Mouse (Mus musculus) kidney, embryonic 16.5 days (tissue): ENCODE results near the gene Tefm. TPM values are rescaled to one million over a fixed set of nuclear protein-coding genes. Genes with fewer than 3 reads are reported as not detected.

ENCODE experiments used
- ATAC-seq: fragments of 200-750 bp; cut with Nextera tagmentation; 2 replicates; pipeline ENCODE4 v1.8.0; 2017; ENCODE audit warnings: moderate TSS enrichment; ENCODE audit not compliant: low FRiP score, low TSS enrichment
- H3K27ac ChIP-seq: fragments of 300-500 bp; sonication (generic); 2 replicates; pipeline ENCODE4 v1.5.1; 2014; ENCODE audit warnings: low read length
- H3K27me3 ChIP-seq: fragments of 300-500 bp; sonication (generic); 2 replicates; pipeline ENCODE4 v1.6.1; 2014; ENCODE audit warnings: low read length, control low read depth, mixed read lengths; ENCODE audit not compliant: insufficient read depth
- H3K36me3 ChIP-seq: fragments of 300-500 bp; sonication (generic); 2 replicates; pipeline ENCODE4 v1.6.1; 2014; ENCODE audit warnings: low read length, control low read depth, mixed read lengths; ENCODE audit not compliant: insufficient read depth
- H3K4me1 ChIP-seq: fragments of 300-500 bp; sonication (generic); 2 replicates; pipeline ENCODE4 v1.6.1; 2014; ENCODE audit warnings: low read length, control low read depth, mixed read lengths; ENCODE audit not compliant: insufficient read depth
- H3K4me2 ChIP-seq: fragments of 300-500 bp; sonication (generic); replicated peaks from 2 replicates; pipeline ENCODE4 v1.6.1; 2014; ENCODE audit warnings: low read depth, low read length
- H3K4me3 ChIP-seq: fragments of 300-500 bp; sonication (generic); 2 replicates; pipeline ENCODE4 v1.5.1; 2014; ENCODE audit warnings: mild to moderate bottlenecking, low read length
- H3K9ac ChIP-seq: fragments of 300-500 bp; sonication (generic); replicated peaks from 2 replicates; pipeline ENCODE4 v1.6.1; 2014; ENCODE audit warnings: low read length
- H3K9me3 ChIP-seq: fragments of 300-500 bp; sonication (generic); 2 replicates; pipeline ENCODE4 v1.6.1; 2016; ENCODE audit warnings: low read length, control low read depth
- WGBS: fragments of 180-500 bp; shearing (Covaris S2); extraction: QIAGEN DNeasy Blood & Tissue Kit; methylation state at CpG from one replicate; pipeline ENCODE4 v1.1.7; 2014; 5-methylcytosine and 5-hydroxymethylcytosine counted together
- polyA plus RNA-seq: library from polyadenylated mRNA; unstranded; fragments of >200 nt; fragmentation: Nextera tagmentation; extraction: Ambion mirVana; gene quantifications from 2 replicates; pipeline ENCODE4 v1.2.1, GENCODE M21; 2015

Tefm gene
- polyA plus RNA-seq, 1 experiment from 2014 or later, result 35.0 TPM

GRCm38 (mm10) chr11:80176911-80177895 is 35.2 kb upstream of the Tefm start:
- Histone ChIP-seq H3K27me3 (no peaks in the 10 kb centered on the region), H3K36me3 (no peaks in the 10 kb centered on the region), H3K4me2 (no peak overlapping the region), H3K4me3 (no peak overlapping the region), H3K9ac (no peak overlapping the region), H3K9me3 (no peaks in the 10 kb centered on the region), H3K27ac (no peak overlapping the region), H3K4me1 (no peaks in the 10 kb centered on the region)
- WGBS, result 79% methylated on average over 11 of the region's 11 CpGs
- no peak for ATAC-seq

DNA sequence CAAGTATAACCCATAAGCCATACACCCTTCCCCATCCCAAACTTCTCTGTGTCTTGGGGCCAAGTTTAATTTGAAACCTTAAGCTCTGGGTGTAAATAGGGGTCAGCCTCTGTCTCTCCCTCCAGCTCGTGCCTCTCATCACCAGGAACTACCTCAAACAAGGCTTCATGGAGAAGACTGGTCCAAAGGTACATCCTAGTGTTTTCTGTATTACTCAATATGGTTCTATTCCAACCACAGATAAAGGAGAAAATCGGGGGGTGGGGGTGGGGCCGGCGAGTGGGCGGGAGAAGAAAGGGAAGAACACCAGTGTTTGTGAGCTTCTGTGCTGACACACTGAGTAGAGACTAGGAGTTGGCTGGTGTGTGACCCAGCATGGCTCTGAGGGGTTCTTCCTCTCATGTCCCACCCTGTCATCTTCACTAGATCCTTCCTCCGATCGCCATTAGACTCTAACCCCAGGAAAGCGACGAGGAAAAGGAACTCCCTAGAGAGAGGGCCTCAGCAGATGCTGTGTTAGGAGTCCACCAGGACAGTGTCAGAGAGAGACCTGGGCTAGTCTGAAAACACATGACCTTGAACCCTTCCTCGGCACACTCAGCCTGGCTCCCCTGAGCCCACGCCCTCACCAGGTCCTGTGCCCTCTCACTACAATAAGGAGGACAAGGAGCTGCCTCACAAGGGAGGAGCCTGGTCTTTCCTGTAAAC is 32.1 kb upstream of the Tefm start:
- WGBS, result 81% methylated on average over 11 of the region's 11 CpGs
- no peak overlapping the region for H3K4me2 ChIP-seq

DNA sequence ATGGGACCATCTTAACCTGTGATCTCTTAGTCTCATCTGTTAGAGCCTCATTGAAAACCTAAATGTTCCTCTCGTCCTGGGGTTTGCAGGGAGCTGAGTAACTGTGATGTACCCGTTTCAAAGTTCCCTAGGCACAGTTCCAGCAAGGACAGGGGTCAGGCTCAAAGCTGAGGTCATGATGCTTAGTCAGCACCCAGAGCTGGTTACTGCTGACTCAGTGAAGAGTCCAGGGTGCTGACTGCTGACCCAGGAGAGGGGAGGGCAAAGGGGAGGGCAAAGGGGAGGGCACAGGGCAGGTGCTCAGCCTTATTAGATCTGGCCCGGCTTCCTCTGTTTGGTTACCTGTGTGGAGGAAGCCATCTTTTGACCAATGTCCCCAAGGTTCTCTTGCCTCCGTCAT is 29.9 kb upstream of the Tefm start:
- 60% methylated on average over 4 of the region's 4 CpGs for WGBS
- Histone ChIP-seq H3K9ac (no peak overlapping the region), H3K4me3 (no peak overlapping the region), H3K36me3 (no peaks in the 10 kb centered on the region), H3K27me3 (no peaks in the 10 kb centered on the region), H3K4me2 (no peak overlapping the region), H3K9me3 (no peaks in the 10 kb centered on the region), H3K27ac (no peak overlapping the region), H3K4me1 (no peaks in the 10 kb centered on the region)
- ATAC-seq, result no peak

More for the DNA sequence above, 32.1 kb upstream of the Tefm start:
- H3K9ac ChIP-seq, result no peak overlapping the region
- no peaks in the 10 kb centered on the region for H3K27me3 ChIP-seq
- H3K9me3 ChIP-seq, result no peaks in the 10 kb centered on the region
- no peak overlapping the region for H3K27ac ChIP-seq
- no peaks in the 10 kb centered on the region for H3K36me3 ChIP-seq
- ATAC-seq, result no peak
- no peak overlapping the region for H3K4me3 ChIP-seq
- H3K4me1 ChIP-seq, result no peaks in the 10 kb centered on the region

DNA sequence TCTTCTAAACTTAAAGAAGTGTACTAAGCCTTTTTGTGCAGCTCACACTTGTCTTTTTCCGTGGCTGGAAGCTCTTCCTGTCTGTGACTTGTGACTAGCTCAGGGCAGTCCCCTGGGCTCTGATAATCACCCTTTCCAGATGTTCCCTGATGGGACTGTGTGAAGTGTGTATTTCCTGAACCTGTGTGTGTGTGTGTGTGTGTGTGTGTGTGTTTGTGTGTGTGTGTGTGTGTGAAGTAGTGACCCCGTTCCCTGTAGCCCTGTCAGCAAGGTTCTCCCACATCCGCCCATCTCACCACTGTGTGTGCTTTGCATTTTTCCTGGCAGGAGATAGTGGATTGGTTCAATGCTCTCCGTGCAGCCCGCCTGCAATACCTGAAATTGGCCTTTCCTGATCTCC is 28.4 kb upstream of the Tefm start:
- Histone ChIP-seq H3K27ac (no peak overlapping the region), H3K9me3 (no peaks in the 10 kb centered on the region), H3K4me2 (no peak overlapping the region), H3K36me3 (no peaks in the 10 kb centered on the region), H3K9ac (no peak overlapping the region), H3K4me1 (no peaks in the 10 kb centered on the region), H3K27me3 (no peaks in the 10 kb centered on the region), H3K4me3 (no peak overlapping the region)
- WGBS, result 72% methylated on average over 5 of the region's 5 CpGs
- ATAC-seq, result no peak

DNA sequence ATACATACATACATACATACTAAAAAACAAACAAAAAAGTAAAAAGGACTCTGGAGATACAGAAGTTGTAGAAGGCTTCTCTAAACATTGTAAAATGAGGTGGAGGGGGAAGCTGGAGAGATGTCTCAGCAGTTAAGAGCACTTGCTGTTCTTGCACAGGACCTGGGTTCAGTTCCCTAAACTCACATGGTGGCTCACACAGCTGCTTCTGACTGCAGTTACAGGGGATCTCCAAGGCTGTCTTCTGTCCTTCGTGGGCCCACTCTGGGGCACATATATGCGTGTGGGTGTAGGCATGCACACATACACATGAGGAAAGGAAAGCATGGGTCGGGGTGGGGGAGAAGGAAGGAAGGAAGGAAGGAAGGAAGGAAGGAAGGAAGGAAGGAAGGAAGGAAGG is 27.7 kb upstream of the Tefm start:
- WGBS, result 89% methylated on average over 3 of the region's 3 CpGs
- Histone ChIP-seq H3K9ac (no peak overlapping the region), H3K27me3 (no peaks in the 10 kb centered on the region), H3K4me2 (no peak overlapping the region), H3K4me3 (no peak overlapping the region), H3K9me3 (no peaks in the 10 kb centered on the region), H3K36me3 (no peaks in the 10 kb centered on the region), H3K27ac (no peak overlapping the region), H3K4me1 (no peaks in the 10 kb centered on the region)
- no peak for ATAC-seq

DNA sequence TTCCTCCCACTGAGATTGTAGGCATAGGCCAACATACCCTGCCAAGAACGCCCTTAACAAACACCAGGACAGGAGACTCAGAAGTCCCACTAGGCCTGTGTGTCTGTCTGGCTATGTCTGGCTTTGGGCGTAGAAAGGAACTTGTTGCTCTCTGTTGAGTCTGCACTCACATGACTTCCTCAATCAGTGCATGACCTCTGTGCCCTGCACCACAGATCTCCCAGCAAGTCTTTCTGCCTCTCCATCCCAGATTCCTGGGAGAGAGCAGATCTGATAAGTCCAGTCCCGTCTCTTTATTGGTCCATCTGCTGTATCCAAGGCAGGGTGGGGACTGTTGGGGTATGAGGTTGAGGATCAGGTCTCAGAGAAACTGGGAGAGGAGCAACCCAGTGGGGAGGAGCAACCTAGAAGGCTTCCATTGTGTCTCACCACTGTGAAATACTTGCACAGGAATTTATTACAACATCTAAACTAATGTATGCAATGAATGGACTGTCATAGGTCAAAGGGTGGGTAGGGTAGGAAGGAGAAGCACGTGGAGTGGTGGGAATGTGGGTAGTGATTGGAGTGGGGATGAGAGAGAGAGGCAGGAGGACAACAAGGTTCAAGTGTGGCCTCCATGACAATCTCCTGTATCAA is 26.8 kb upstream of the Tefm start:
- Histone ChIP-seq H3K4me3 (no peak overlapping the region), H3K27ac (no peak overlapping the region), H3K9me3 (no peaks in the 10 kb centered on the region), H3K36me3 (no peaks in the 10 kb centered on the region), H3K27me3 (no peaks in the 10 kb centered on the region), H3K9ac (no peak overlapping the region), H3K4me1 (peaks cover 2% of the 10 kb centered on the region), H3K4me2 (no peak overlapping the region)
- 71% methylated on average over 4 of the region's 4 CpGs for WGBS
- no peak for ATAC-seq

DNA sequence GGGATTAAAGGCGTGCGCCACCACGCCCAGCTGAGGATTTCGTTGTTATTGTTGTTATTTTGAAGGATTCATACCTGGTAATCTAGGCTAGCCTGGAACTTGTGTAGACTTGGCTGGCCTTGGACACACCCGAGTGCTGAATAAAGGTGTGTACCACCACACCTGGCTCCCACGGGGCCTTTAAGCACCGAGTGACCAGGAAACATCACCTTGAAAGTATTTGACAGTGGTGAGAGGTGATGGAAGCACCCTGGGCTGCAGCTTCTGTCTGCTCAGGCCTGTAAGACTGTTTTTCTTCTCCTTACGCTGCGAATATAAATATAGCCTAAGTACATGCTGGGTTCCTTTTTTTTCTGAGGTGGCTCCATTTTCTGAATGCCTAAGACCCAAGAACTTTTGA is 26.1 kb upstream of the Tefm start:
- Histone ChIP-seq H3K9me3 (no peaks in the 10 kb centered on the region), H3K27me3 (no peaks in the 10 kb centered on the region), H3K27ac (no peak overlapping the region), H3K4me2 (no peak overlapping the region), H3K9ac (no peak overlapping the region), H3K36me3 (no peaks in the 10 kb centered on the region), H3K4me1 (peaks cover 7% of the 10 kb centered on the region), H3K4me3 (no peak overlapping the region)
- ATAC-seq, result no peak
- WGBS, result 91% methylated on average over 9 of the region's 9 CpGs

- no peaks in the 10 kb centered on the region for H3K36me3 ChIP-seq
- H3K4me2 ChIP-seq, result no peak overlapping the region
- 0 out of 2 replicates have a peak overlapping the region, but pooled peaks have one; percentile 25 for H3K27ac ChIP-seq
- peak; percentile 78; the same call in 1 of the 2 replicates for ATAC-seq
- 40% methylated on average over 2 of the region's 2 CpGs for WGBS
- no peaks in the 10 kb centered on the region for H3K27me3 ChIP-seq
- peaks cover 7% of the 10 kb centered on the region for H3K4me1 ChIP-seq
- no peak overlapping the region for H3K9ac ChIP-seq
- no peak overlapping the region for H3K4me3 ChIP-seq
- H3K9me3 ChIP-seq, result no peaks in the 10 kb centered on the region
These were observed 22.2 kb upstream of the Tefm start for GRCm38 (mm10) chr11:80164224-80164623.

DNA sequence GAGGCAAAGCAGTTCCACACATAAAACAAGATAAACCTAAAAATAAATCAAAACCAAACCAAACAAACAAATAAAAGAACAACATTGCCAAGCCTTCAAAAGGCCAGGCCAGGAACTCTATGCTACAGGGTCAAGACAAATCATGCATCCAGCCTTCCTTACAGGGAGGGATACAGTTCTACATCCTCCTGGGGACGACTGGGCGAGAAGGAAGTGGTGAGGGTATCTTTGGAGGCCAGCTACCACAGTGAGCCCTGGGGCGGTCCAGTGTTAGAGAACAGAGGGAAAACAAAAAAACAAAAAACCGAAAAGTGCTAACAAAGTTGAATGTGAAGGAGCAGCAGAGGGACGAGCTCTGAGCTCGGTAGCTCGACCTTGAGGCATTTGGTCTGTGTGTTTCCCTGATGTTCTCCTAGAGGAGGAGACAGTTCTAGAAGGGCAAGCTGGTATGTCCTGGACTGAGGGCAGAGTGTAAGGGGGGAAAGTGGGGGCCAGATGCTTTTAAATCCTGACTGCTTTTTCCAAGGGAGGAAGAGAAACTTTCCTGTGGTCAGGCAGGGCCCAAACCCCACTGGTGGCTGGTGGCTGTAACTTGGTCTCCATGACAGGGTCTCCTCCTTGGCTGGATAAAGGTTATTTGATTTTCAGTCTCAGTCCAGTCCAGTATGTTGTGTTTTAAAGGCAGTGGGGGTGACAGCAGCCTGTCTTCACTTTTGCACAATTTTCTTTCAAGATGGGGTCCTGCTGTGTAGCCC is 21.6 kb upstream of the Tefm start:
- ATAC-seq, result no peak
- Histone ChIP-seq H3K4me2 (no peak overlapping the region), H3K4me3 (no peak overlapping the region), H3K9me3 (no peaks in the 10 kb centered on the region), H3K27me3 (no peaks in the 10 kb centered on the region), H3K27ac (peak overlapping the region; percentile 62), H3K36me3 (no peaks in the 10 kb centered on the region), H3K9ac (no peak overlapping the region), H3K4me1 (peaks cover 7% of the 10 kb centered on the region)
- 55% methylated on average over 7 of the region's 7 CpGs for WGBS
